Mouse (Mus musculus) limb, embryonic 12.5 days (tissue): ENCODE data around the gene Ncapd2. TPM values are rescaled to one million over a fixed set of nuclear protein-coding genes. Genes with fewer than 3 reads are reported as not detected.

Experiments used
- ATAC-seq: fragments of 200-750 bp; cut with Nextera tagmentation; 2 replicates; pipeline ENCODE4 v1.8.0; 2017; ENCODE audit warnings: low read depth, moderate TSS enrichment; ENCODE audit not compliant: insufficient number of reproducible peaks, insufficient read depth, low FRiP score, low TSS enrichment
- H3K27ac ChIP-seq: fragments of 300-500 bp; sonication (generic); 2 replicates; pipeline ENCODE4 v1.5.1; 2016; ENCODE audit warnings: mild to moderate bottlenecking, moderate library complexity
- H3K27me3 ChIP-seq: fragments of 300-500 bp; sonication (generic); 2 replicates; pipeline ENCODE4 v1.6.1; 2016; ENCODE audit warnings: mild to moderate bottlenecking, moderate library complexity
- H3K36me3 ChIP-seq: fragments of 300-500 bp; sonication (generic); 2 replicates; pipeline ENCODE4 v1.6.1; 2016; ENCODE audit warnings: mild to moderate bottlenecking, moderate library complexity
- H3K4me1 ChIP-seq: fragments of 300-500 bp; sonication (generic); replicated peaks from 2 replicates; pipeline ENCODE4 v1.6.1; 2016
- H3K4me2 ChIP-seq: fragments of 300-500 bp; sonication (generic); 2 replicates; pipeline ENCODE4 v1.6.1; 2016; ENCODE audit warnings: mild to moderate bottlenecking, moderate library complexity
- H3K4me3 ChIP-seq: fragments of 300-500 bp; sonication (generic); replicated peaks from 2 replicates; pipeline ENCODE4 v1.5.1; 2016; ENCODE audit warnings: mild to moderate bottlenecking
- H3K9ac ChIP-seq: fragments of 300-500 bp; sonication (generic); replicated peaks from 2 replicates; pipeline ENCODE4 v1.6.1; 2016; ENCODE audit warnings: mild to moderate bottlenecking, moderate library complexity
- H3K9me3 ChIP-seq: fragments of 300-500 bp; sonication (generic); 2 replicates; pipeline ENCODE4 v1.6.1; 2016; ENCODE audit warnings: mild to moderate bottlenecking, moderate library complexity
- WGBS: fragments of 180-500 bp; shearing (Covaris S2); methylation state at CpG from one replicate; pipeline ENCODE4 v1.1.7; 2016; 5-methylcytosine and 5-hydroxymethylcytosine counted together
- polyA plus RNA-seq: library from polyadenylated mRNA; unstranded; fragments of >200 nt; fragmentation: Nextera tagmentation; extraction: Ambion mirVana; gene quantifications from 2 replicates; pipeline ENCODE4 v1.2.1, GENCODE M21; 2016

The Ncapd2 gene
- polyA plus RNA-seq, 1 experiment from 2014 or later, result 227 TPM

- H3K4me2 ChIP-seq, result peak within 1 kb of the TSS; percentile 92
- peak; percentile 37; the same call in 1 of the 2 replicates for ATAC-seq
Observed at GRCm38 (mm10) chr6:125231117-125232044, 39.9 kb upstream of the Ncapd2 start, which contains the start of gene Tapbpl. Gene Tapbpl (minus strand): TSS chr6:125231860.

GRCm38 (mm10) chr6:125230571-125230970, 39.1 kb upstream of the Ncapd2 start:
- no peak overlapping the region for H3K27ac ChIP-seq
- H3K4me3 ChIP-seq, result no peak overlapping the region
- WGBS, result 65% methylated on average over 9 of the region's 9 CpGs

More at GRCm38 (mm10) chr6:125231117-125232044, 39.9 kb upstream of the Ncapd2 start, which contains the start of gene Tapbpl:
- Histone ChIP-seq H3K9me3 (no peaks in the 10 kb centered on the region), H3K36me3 (no peaks in the 10 kb centered on the region), H3K4me3 (peak within 1 kb of the TSS; percentile 49), H3K9ac (peak within 1 kb of the TSS; percentile 74), H3K4me1 (peaks cover 22% of the 10 kb centered on the region), H3K27ac (peak within 1 kb of the TSS; percentile 29; the same call in 1 of the 2 replicates), H3K27me3 (0 out of 2 replicates have a peak, but pooled peaks cover 2% of the 10 kb centered on the region)
- whole genome bisulfite sequencing, result 7% methylated on average over 16 of the region's 16 CpGs

GRCm38 (mm10) chr6:125225518-125226115, 34.1 kb upstream of the Ncapd2 start:
- no peak overlapping the region for H3K27ac ChIP-seq
- H3K36me3 ChIP-seq, result peaks cover 14% of the 10 kb centered on the region; the same call in 1 of the 2 replicates
- 0 out of 2 replicates have a peak, but pooled peaks cover 2% of the 10 kb centered on the region for H3K27me3 ChIP-seq
- H3K4me3 ChIP-seq, result no peak overlapping the region
- H3K4me2 ChIP-seq, result no peak overlapping the region
- no peak for ATAC-seq
- no peaks in the 10 kb centered on the region for H3K4me1 ChIP-seq
- H3K9me3 ChIP-seq, result no peaks in the 10 kb centered on the region
- H3K9ac ChIP-seq, result no peak overlapping the region
- WGBS, result 85% methylated on average over 5 of the region's 5 CpGs

More at GRCm38 (mm10) chr6:125230571-125230970, 39.1 kb upstream of the Ncapd2 start:
- Histone ChIP-seq H3K4me2 (no peak overlapping the region), H3K9me3 (no peaks in the 10 kb centered on the region), H3K36me3 (no peaks in the 10 kb centered on the region), H3K27me3 (0 out of 2 replicates have a peak, but pooled peaks cover 2% of the 10 kb centered on the region), H3K9ac (no peak overlapping the region), H3K4me1 (peaks cover 22% of the 10 kb centered on the region)
- ATAC-seq, result no peak

GRCm38 (mm10) chr6:125222577-125222976, 31.1 kb upstream of the Ncapd2 start:
- no peaks in the 10 kb centered on the region for H3K4me1 ChIP-seq
- H3K27me3 ChIP-seq, result no peaks in the 10 kb centered on the region; the same call in 1 of the 2 replicates
- H3K9me3 ChIP-seq, result no peaks in the 10 kb centered on the region
- H3K9ac ChIP-seq, result no peak overlapping the region
- 81% methylated on average over 3 of the region's 3 CpGs for WGBS
- H3K36me3 ChIP-seq, result peaks cover 20% of the 10 kb centered on the region; the same call in 1 of the 2 replicates
- no peak overlapping the region for H3K27ac ChIP-seq
- no peak overlapping the region for H3K4me3 ChIP-seq
- ATAC-seq, result no peak
- H3K4me2 ChIP-seq, result no peak overlapping the region

- no peak overlapping the region for H3K4me3 ChIP-seq
- no peak overlapping the region for H3K9ac ChIP-seq
- H3K27ac ChIP-seq, result no peak overlapping the region
- no peaks in the 10 kb centered on the region; the same call in 1 of the 2 replicates for H3K27me3 ChIP-seq
- no peaks in the 10 kb centered on the region for H3K4me1 ChIP-seq
- no peak overlapping the region for H3K4me2 ChIP-seq
- ATAC-seq, result no peak
- WGBS, result 79% methylated on average over 2 of the region's 2 CpGs
- H3K36me3 ChIP-seq, result peaks cover 20% of the 10 kb centered on the region; the same call in 1 of the 2 replicates
- H3K9me3 ChIP-seq, result no peaks in the 10 kb centered on the region
Observed at GRCm38 (mm10) chr6:125222146-125222545, 30.6 kb upstream of the Ncapd2 start.

- Histone ChIP-seq H3K4me1 (peaks cover 4% of the 10 kb centered on the region; the same call in 1 of the 2 replicates), H3K36me3 (peaks cover 20% of the 10 kb centered on the region; the same call in 1 of the 2 replicates), H3K27me3 (no peaks in the 10 kb centered on the region; the same call in 1 of the 2 replicates), H3K27ac (no peak overlapping the region), H3K4me2 (no peak overlapping the region), H3K4me3 (no peak overlapping the region), H3K9me3 (no peaks in the 10 kb centered on the region), H3K9ac (no peak overlapping the region)
- ATAC-seq, result no peak
- WGBS, result 91% methylated on average over 20 of the region's 20 CpGs
Observed at GRCm38 (mm10) chr6:125221115-125221745, 29.7 kb upstream of the Ncapd2 start.

- WGBS, result 70% methylated on average over 4 of the region's 4 CpGs
- Histone ChIP-seq H3K4me1 (peaks cover 6% of the 10 kb centered on the region; the same call in 1 of the 2 replicates), H3K9me3 (no peaks in the 10 kb centered on the region), H3K4me3 (no peak overlapping the region), H3K36me3 (peaks cover 16% of the 10 kb centered on the region; the same call in 1 of the 2 replicates), H3K27me3 (peaks cover 2% of the 10 kb centered on the region), H3K9ac (no peak overlapping the region), H3K27ac (no peak overlapping the region), H3K4me2 (no peak overlapping the region)
- ATAC-seq, result no peak
Observed at GRCm38 (mm10) chr6:125218963-125219362, 27.5 kb upstream of the Ncapd2 start.

- Histone ChIP-seq H3K27ac (no peak overlapping the region), H3K9ac (no peak overlapping the region), H3K36me3 (peaks cover 9% of the 10 kb centered on the region; the same call in 1 of the 2 replicates), H3K4me1 (peaks cover 6% of the 10 kb centered on the region; the same call in 1 of the 2 replicates), H3K4me2 (no peak overlapping the region), H3K9me3 (no peaks in the 10 kb centered on the region), H3K4me3 (no peak overlapping the region), H3K27me3 (peaks cover 11% of the 10 kb centered on the region)
- ATAC-seq, result no peak
- 86% methylated on average over 11 of the region's 11 CpGs for WGBS
Observed at GRCm38 (mm10) chr6:125217899-125218298, 26.4 kb upstream of the Ncapd2 start.

GRCm38 (mm10) chr6:125216898-125217297, 25.4 kb upstream of the Ncapd2 start:
- no peak overlapping the region for H3K27ac ChIP-seq
- ATAC-seq, result no peak
- H3K4me1 ChIP-seq, result peaks cover 6% of the 10 kb centered on the region; the same call in 1 of the 2 replicates
- no peak overlapping the region for H3K9ac ChIP-seq
- 73% methylated on average over 2 of the region's 2 CpGs for WGBS
- no peaks in the 10 kb centered on the region for H3K9me3 ChIP-seq
- peak overlapping the region; percentile 89; the same call in 1 of the 2 replicates for H3K4me2 ChIP-seq
- peaks cover 11% of the 10 kb centered on the region for H3K27me3 ChIP-seq
- H3K4me3 ChIP-seq, result no peak overlapping the region
- peaks cover 6% of the 10 kb centered on the region; the same call in 1 of the 2 replicates for H3K36me3 ChIP-seq

GRCm38 (mm10) chr6:125215148-125215954, 23.9 kb upstream of the Ncapd2 start, which contains the start of gene Vamp1:
Gene Vamp1 (plus strand): TSS chr6:125215551.
- peaks cover 11% of the 10 kb centered on the region for H3K27me3 ChIP-seq
- H3K9me3 ChIP-seq, result no peaks in the 10 kb centered on the region
- H3K4me1 ChIP-seq, result peaks cover 6% of the 10 kb centered on the region; the same call in 1 of the 2 replicates
- peak within 1 kb of the TSS; percentile 89 for H3K4me2 ChIP-seq
- peak; percentile 96 for ATAC-seq
- peak within 1 kb of the TSS; percentile 71 for H3K9ac ChIP-seq
- H3K4me3 ChIP-seq, result peak within 1 kb of the TSS; percentile 69
- peaks cover 6% of the 10 kb centered on the region; the same call in 1 of the 2 replicates for H3K36me3 ChIP-seq
- peak within 1 kb of the TSS; percentile 54; the same call in 1 of the 2 replicates for H3K27ac ChIP-seq
- under 1% methylated on average over 48 of the region's 48 CpGs for WGBS
